Mouse (Mus musculus) granulocyte monocyte progenitor cell, adult 5-6 weeks (primary cell): Measurements from ENCODE around the gene Gm3233. TPM values are rescaled to one million over a fixed set of nuclear protein-coding genes. Genes with fewer than 3 reads are reported as not detected.
"Not testable (repeated sequence)": the region's sequence is repeated elsewhere in the genome, so short reads cannot be mapped to it uniquely, and the experiment has no call there.

Experiments used
- ATAC-seq: replicated peaks from 2 replicates; pipeline ENCODE4 v1.8.0; 2016; ENCODE audit warnings: mild to moderate bottlenecking, moderate TSS enrichment, inconsistent platforms; ENCODE audit not compliant: poor library complexity, severe bottlenecking
- total RNA-seq, 2 experiments: library from RNA; stranded (forward) in 1 of 2; stranded (reverse) in 1 of 2; fragments of 200-712, 200-1000 nt in 1 of 2; fragments of >200 nt in 1 of 2; fragmentation: Nextera tagmentation in 1 of 2; gene quantifications; 2 replicates each; pipeline ENCODE4 v1.2.3; 2014 to 2017

The Gm3233 gene
- total RNA-seq (2014; fragmentation: Nextera tagmentation) (not detected in 2 replicates), total RNA-seq (2017) (not detected in 2 replicates)

DNA sequence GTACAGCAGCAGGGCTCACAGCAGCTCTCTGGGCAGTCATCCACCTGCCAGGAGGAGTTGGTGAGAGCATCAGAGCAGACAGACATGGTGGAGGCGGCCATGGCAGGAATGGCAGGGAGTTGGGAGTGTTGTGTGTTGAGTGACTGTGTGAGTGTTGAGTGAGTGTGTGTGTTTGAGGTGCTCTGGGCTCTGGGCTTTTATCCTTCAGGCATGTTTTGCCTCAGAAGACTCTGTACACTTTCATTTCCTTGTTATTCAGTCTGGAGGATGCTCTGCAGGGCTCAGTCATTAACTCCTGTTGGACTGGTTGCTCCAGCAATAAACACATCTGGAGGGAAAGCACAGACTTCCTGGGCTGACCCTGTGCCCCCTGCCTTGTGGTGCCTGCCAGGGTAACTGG, at the start of gene Gm3233:
Gene Gm3233 (minus strand): TSS at position 101 of the 400 bp plus-strand sequence.
- not testable (repeated sequence) for ATAC-seq

- no peak for ATAC-seq
Observed at GRCm38 (mm10) chr10:77804095-77804494, 44.6 kb upstream of the Gm3233 start.

GRCm38 (mm10) chr10:77798921-77799508, 39.5 kb upstream of the Gm3233 start, which contains the start of gene Gm19668:
TSS of gene Gm19668 (minus strand) at chr10:77799133.
- ATAC-seq = no peak

DNA sequence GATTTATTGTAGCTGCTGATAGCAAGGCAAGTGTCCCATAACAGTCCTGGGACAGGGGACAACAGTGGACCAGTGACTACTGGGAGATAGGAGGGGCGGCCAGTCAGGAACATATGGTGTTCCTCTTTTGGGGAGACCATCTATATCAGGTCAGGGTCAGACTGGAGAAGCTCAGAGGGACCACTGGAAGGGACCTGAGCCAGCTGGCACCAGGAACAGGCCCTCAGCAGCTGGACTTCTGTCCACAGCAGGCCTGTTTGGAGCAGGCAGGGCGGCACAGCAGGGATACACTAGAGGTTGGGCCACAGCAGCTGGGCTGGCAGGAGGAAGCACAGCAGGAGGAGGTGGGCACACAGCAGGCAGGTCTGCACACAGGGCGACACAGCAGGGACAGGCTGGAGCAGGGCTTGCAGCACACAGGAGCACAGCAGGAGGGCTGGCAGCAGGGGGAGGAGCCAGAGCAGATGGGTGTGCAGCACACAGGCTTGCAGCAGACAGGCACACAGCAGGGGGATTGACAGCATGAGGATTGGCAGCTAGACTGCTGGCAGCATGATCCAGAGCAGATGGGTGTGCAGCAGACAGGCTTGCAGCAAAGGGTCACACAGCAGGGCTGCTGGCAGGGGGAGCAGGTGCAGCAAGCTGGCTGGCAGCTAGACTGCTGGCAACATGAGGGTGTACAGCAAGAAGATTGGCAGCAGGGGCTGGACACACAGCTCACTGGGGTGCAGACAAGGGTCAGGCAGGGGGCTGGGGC, 38.9 kb upstream of the Gm3233 start:
- ATAC-seq = not testable (repeated sequence)

DNA sequence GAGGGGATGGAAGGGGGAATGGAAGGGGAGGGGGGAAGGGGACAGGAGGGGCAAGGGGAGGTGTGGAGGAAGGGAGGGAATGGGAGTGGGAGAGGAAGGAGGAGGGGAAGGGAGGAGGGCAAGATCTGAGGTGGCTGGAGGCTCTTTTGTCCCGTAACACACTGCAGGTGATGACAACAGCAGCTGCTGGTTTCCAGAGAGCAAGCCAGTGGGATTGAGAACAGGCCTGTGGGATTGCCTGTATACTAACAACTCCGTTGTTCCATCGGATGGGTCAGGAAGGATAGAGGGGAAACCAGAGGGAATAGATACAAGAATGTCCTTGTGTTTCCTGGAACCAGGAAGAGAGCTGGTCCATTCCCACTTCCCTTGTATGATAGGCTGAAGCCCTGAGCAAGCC, 38.2 kb upstream of the Gm3233 start:
- ATAC-seq = no peak

DNA sequence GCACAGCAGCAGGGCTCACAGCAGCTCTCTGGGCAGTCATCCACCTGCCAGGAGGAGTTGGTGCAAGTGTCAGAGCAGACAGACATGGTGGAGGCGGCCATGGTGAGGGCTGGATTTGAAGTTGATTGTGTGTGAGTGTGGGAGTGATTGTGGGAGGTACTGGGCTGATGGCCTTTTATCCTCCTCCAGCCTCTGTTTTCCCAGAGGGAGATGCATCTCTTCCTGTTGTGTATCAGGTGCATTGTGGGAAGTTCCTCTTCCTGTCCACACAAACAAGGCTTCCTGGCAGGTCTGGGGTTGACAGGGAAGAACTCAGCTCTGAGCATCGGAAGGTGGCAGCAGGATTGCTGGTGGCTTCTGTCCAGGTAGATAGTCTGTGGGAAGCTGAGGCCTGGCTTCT, 35.5 kb upstream of the Gm3233 start, which contains the start of gene Gm9639:
Gene Gm9639 (minus strand): TSS at position 101 of the 400 bp plus-strand sequence.
- ATAC-seq = no peak

- ATAC-seq = no peak
Observed at GRCm38 (mm10) chr10:77788621-77789020, 29.1 kb upstream of the Gm3233 start.

DNA sequence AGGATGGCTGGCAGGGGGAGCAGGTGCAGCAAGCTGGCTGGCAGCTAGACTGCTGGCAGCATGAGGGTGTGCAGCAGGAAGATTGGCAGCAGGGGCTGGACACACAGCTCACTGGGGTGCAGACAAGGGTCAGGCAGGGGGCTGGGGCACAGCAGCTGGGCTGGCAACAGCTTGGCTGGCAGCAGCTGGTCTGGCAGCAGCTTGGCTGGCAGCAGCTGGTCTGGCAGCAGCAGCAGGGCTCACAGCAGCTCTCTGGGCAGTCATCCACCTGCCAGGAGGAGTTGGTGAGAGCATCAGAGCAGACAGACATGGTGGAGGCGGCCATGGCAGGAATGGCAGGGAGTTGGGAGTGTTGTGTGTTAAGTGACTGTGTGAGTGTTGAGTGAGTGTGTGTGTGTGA, 28.4 kb upstream of the Gm3233 start, which contains the start of gene Gm7137:
Gene Gm7137 (minus strand): TSS at position 325 of the 400 bp plus-strand sequence.
- not testable (repeated sequence) for ATAC-seq

GRCm38 (mm10) chr10:77783396-77783795, 23.9 kb upstream of the Gm3233 start:
- ATAC-seq = not testable (repeated sequence)

DNA sequence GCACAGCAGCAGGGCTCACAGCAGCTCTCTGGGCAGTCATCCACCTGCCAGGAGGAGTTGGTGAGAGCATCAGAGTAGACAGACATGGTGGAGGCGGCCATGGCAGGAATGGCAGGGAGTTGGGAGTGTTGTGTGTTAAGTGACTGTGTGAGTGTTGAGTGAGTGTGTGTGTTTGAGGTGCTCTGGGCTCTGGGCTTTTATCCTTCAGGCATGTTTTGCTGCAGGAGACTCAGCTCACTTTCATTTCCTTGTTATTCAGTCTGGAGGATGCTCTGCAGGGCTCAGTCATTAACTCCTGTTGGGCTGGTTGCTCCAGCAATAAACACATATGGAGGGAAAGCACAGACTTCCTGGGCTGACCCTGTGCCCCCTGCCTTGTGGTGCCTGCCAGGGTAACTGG, 23.0 kb upstream of the Gm3233 start, which contains the start of gene Gm3250:
Gene Gm3250 (minus strand): TSS at position 101 of the 400 bp plus-strand sequence.
- not testable (repeated sequence) for ATAC-seq

GRCm38 (mm10) chr10:77776844-77777243, 17.4 kb upstream of the Gm3233 start, which contains the start of gene Gm7138:
TSS of gene Gm7138 (minus strand) at chr10:77776944.
- ATAC-seq = not testable (repeated sequence)

DNA sequence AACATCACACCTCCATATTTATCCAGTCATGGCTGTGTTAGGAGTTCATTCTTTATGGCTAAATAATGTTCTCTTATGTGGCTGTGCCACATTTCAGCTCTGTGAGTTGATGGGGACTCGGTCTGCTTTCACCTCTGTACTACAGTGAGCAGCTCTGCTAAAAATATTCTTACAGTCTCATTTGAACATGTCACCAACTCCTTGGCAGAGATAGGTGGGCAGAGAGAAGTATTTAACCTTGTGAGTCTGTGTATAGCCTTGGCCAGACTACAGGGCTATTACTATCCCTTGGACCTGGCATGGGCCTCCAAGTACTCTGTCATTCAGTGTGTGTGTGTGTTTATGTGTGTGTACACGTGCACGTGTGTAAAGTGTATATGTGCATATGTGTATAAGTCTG, 12.7 kb upstream of the Gm3233 start:
- ATAC-seq = not testable (repeated sequence)

GRCm38 (mm10) chr10:77771225-77771624, 11.7 kb upstream of the Gm3233 start, which contains the start of gene Gm3238:
TSS of gene Gm3238 (minus strand) at chr10:77771325.
- not testable (repeated sequence) for ATAC-seq

DNA sequence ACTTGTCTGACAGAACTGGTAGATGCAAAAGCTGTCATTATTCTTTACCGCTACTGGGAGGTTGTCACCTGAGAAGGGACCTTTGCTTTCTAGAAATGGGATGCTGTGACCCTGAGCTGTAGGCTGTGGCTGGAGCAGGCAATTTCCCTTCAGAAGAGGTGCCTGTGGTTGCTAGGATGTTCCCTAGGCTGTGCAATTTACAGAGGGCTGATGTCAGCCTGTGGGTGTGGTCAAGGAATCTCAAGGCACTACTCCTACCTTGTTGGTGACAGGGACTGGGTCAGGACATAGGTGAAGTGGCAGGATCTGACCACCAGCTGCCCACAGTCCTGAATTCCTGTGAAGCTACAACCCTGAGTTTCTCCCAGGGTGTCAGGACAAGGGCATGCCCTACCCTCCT, 10.2 kb upstream of the Gm3233 start:
- no peak for ATAC-seq

GRCm38 (mm10) chr10:77753448-77753847, 6.0 kb downstream of the Gm3233 start:
- no peak for ATAC-seq

GRCm38 (mm10) chr10:77752312-77752711, 7.2 kb downstream of the Gm3233 start:
- not testable (repeated sequence) for ATAC-seq

DNA sequence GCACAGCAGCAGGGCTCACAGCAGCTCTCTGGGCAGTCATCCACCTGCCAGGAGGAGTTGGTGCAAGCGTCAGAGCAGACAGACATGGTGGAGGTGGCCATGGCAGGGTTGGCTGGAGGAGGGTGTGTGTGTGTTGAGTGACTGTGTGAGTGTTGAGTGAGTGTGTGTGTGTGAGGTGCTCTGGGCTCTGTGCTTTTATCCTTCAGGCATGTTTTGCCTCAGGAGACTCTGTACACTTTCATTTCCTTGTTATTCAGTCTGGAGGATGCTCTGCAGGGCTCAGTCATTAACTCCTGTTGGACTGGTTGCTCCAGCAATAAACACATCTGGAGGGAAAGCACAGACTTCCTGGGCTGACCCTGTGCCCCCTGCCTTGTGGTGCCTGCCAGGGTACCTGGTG, 8.2 kb downstream of the Gm3233 start, which contains the start of gene Gm9736:
Gene Gm9736 (minus strand): TSS at position 101 of the 400 bp plus-strand sequence.
- ATAC-seq = not testable (repeated sequence)

- ATAC-seq = not testable (repeated sequence)
Observed at GRCm38 (mm10) chr10:77750686-77751085, 8.8 kb downstream of the Gm3233 start.

GRCm38 (mm10) chr10:77741924-77742688, 17.4 kb downstream of the Gm3233 start, which contains the start of gene Gm18596:
TSS of gene Gm18596 (minus strand) at chr10:77742638.
- ATAC-seq = not testable (repeated sequence)

GRCm38 (mm10) chr10:77738929-77739328, 20.6 kb downstream of the Gm3233 start:
- ATAC-seq = no peak
